Mouse (Mus musculus): ENCODE data around the gene Rgsl1. TPM values are rescaled to one million over a fixed set of nuclear protein-coding genes. Genes with fewer than 3 reads are reported as not detected.

Gene Rgsl1
- polyA plus RNA-seq, 1 experiment, result 0.36 TPM

- H3K4me1 ChIP-seq (ENCODE audit: control insufficient read depth, insufficient read depth, low read length), result no peaks in the 10 kb centered on the region
- no peak overlapping the region for H3K27ac ChIP-seq (ENCODE audit: insufficient read depth, low read depth, low read length)
- H3K4me3 ChIP-seq (ENCODE audit: insufficient read depth, low read length), result no peak overlapping the region
- TF ChIP-seq CTCF (IDR thresholded peaks at IDR 0.05; ENCODE audit: low read depth, low read length) (no peak), POLR2A (IDR thresholded peaks at IDR 0.05; ENCODE audit: borderline replicate concordance, low read depth, low read length) (no peak)
Measured at GRCm38 (mm10) chr1:153736096-153736495, 107.8 kb downstream of the Rgsl1 start.

GRCm38 (mm10) chr1:153734866-153735265 is 109.1 kb downstream of the Rgsl1 start:
- Histone ChIP-seq H3K27ac (ENCODE audit: insufficient read depth, low read depth, low read length) (no peak overlapping the region), H3K4me3 (ENCODE audit: insufficient read depth, low read length) (no peak overlapping the region), H3K4me1 (ENCODE audit: control insufficient read depth, insufficient read depth, low read length) (no peaks in the 10 kb centered on the region)
- no peak for TF ChIP-seq POLR2A (IDR thresholded peaks at IDR 0.05; ENCODE audit: borderline replicate concordance, low read depth, low read length)

- H3K4me1 ChIP-seq (ENCODE audit: control insufficient read depth, insufficient read depth, low read length), result no peaks in the 10 kb centered on the region
- H3K27ac ChIP-seq (ENCODE audit: insufficient read depth, low read depth, low read length), result no peak overlapping the region
- no peak for TF ChIP-seq CTCF (IDR thresholded peaks at IDR 0.05; ENCODE audit: low read depth, low read length)
- no peak for TF ChIP-seq POLR2A (IDR thresholded peaks at IDR 0.05; ENCODE audit: borderline replicate concordance, low read depth, low read length)
- no peak overlapping the region for H3K4me3 ChIP-seq (ENCODE audit: insufficient read depth, low read length)
Measured at GRCm38 (mm10) chr1:153733181-153733580, 110.8 kb downstream of the Rgsl1 start.

GRCm38 (mm10) chr1:153730671-153731070 is 113.3 kb downstream of the Rgsl1 start:
- Histone ChIP-seq H3K4me3 (ENCODE audit: insufficient read depth, low read length) (no peak overlapping the region), H3K27ac (ENCODE audit: insufficient read depth, low read depth, low read length) (no peak overlapping the region), H3K4me1 (ENCODE audit: control insufficient read depth, insufficient read depth, low read length) (no peaks in the 10 kb centered on the region)
- TF ChIP-seq POLR2A (IDR thresholded peaks at IDR 0.05; ENCODE audit: borderline replicate concordance, low read depth, low read length) (no peak), CTCF (IDR thresholded peaks at IDR 0.05; ENCODE audit: low read depth, low read length) (no peak)

- Histone ChIP-seq H3K27ac (ENCODE audit: insufficient read depth, low read depth, low read length) (no peak overlapping the region), H3K4me3 (ENCODE audit: insufficient read depth, low read length) (no peak overlapping the region), H3K4me1 (ENCODE audit: control insufficient read depth, insufficient read depth, low read length) (no peaks in the 10 kb centered on the region)
- TF ChIP-seq CTCF (IDR thresholded peaks at IDR 0.05; ENCODE audit: low read depth, low read length) (no peak), POLR2A (IDR thresholded peaks at IDR 0.05; ENCODE audit: borderline replicate concordance, low read depth, low read length) (no peak)
Measured at GRCm38 (mm10) chr1:153729806-153730205, 114.1 kb downstream of the Rgsl1 start.

Other genes starting within 250 kb of the Rgsl1 start
- 0.66 TPM in 1 of 2 replicates, not detected in the other for gene Rgs8, start 191.1 kb downstream of the Rgsl1 start, polyA plus RNA-seq (2012; ENCODE audit: insufficient read depth, insufficient read length, missing spikeins)
- 0.23 and 0.35 TPM in 2 replicates for gene Rgs16, start 103.8 kb downstream of the Rgsl1 start, polyA plus RNA-seq (2012; ENCODE audit: insufficient read depth, insufficient read length, missing spikeins)
- 103 and 119 TPM in 2 replicates for gene Rnasel, start 94.7 kb downstream of the Rgsl1 start, polyA plus RNA-seq (2012; ENCODE audit: insufficient read depth, insufficient read length, missing spikeins)
- gene Teddm1b, start 30.2 kb upstream of the Rgsl1 start, polyA plus RNA-seq (2012; ENCODE audit: insufficient read depth, insufficient read length, missing spikeins), result not detected in 2 replicates
- not detected in 2 replicates for gene Teddm1a, start 47.6 kb upstream of the Rgsl1 start, polyA plus RNA-seq (2012; ENCODE audit: insufficient read depth, insufficient read length, missing spikeins)
- 261 and 292 TPM in 2 replicates for gene Glul, start 55.8 kb upstream of the Rgsl1 start, polyA plus RNA-seq (2012; ENCODE audit: insufficient read depth, insufficient read length, missing spikeins)
- 0.35 and 0.60 TPM in 2 replicates for gene Teddm2, start 56.1 kb upstream of the Rgsl1 start, polyA plus RNA-seq (2012; ENCODE audit: insufficient read depth, insufficient read length, missing spikeins)

Measured in bone marrow macrophage, adult 2 months (primary cell).